Comparison of ENCODE assay signal across 26 mouse cellular contexts in the genomic region with DNA sequence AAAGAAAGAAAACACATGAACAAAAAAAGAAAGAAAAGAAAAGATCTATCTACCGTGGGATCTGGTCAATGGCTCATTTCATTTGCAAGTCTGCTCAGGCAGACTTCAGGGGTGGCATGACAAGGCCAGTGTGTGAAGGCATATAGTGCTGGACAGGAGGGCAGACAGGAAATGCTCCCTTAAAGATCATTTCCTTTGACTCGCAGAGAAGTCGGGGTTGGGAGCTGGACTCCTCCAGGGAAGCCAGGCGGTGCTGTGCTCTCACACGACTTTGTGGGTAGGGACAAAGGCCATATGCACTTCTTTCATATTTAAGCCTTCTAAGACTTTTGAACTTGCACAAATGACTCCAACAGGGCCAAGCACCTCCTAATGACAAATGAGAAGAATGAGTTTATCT. TPM values are rescaled to one million over a fixed set of nuclear protein-coding genes. Genes with fewer than 3 reads are reported as not detected.
DNase-seq lines count a peak whose midpoint lies in the region; ATAC-seq and TF ChIP-seq lines count a peak whose summit lies in the region.
"Had no signal": no experiment of that assay in that cellular context is flagged by ENCODE, and none has a peak within 500 bp of the region (broad histone marks: within the 10 kb centered on the region; RNA-seq: fewer than 3 reads in every experiment).

No protein-coding gene starts in this region.

- peak; percentile 29; the same call in 1 of the 2 replicates for TF ChIP-seq CTCF in kidney, postnatal 0 days (IDR thresholded peaks at IDR 0.05; ENCODE audit: low read depth)
- TF ChIP-seq CTCF in lung, embryonic 14.5 days (IDR thresholded peaks at IDR 0.05; ENCODE audit: low read depth) = no peak

- peaks cover 6% of the 10 kb centered on the region; the same call in 1 of the 2 replicates for H3K4me1 ChIP-seq in kidney, postnatal 0 days (replicated peaks; ENCODE audit: insufficient read depth, low read length)
- peaks cover 44% of the 10 kb centered on the region for H3K4me1 ChIP-seq in kidney, embryonic 16.5 days (ENCODE audit: insufficient read depth, low read length)
- peaks cover 6% of the 10 kb centered on the region; the same call in 1 of the 2 replicates for H3K4me1 ChIP-seq in lung, embryonic 14.5 days (ENCODE audit: insufficient read depth)

- H3K9ac ChIP-seq in kidney, postnatal 0 days (ENCODE audit: low read depth, low read length) = no peak overlapping the region
- H3K9ac ChIP-seq in kidney, embryonic 16.5 days (replicated peaks; ENCODE audit: low read length) = no peak overlapping the region
- H3K9ac ChIP-seq in lung, embryonic 14.5 days = no peak overlapping the region
- H3K9ac ChIP-seq: embryonic facial prominence, embryonic 13.5 days; forebrain, embryonic 12.5 days; forebrain, embryonic 15.5 days; heart, embryonic 15.5 days; hindbrain, embryonic 13.5 days had no signal

- no peak for DNase-seq in kidney, postnatal 0 days (ENCODE audit: low spot score)
- DNase-seq in lung, embryonic 14.5 days = peak; percentile 32
- no peak for DNase-seq in lung, postnatal 25 days (ENCODE audit: low spot score)
- DNase-seq in 416B (ENCODE audit: low read depth) = peak; percentile 31
- DNase-seq in embryo, embryonic 10.5 days (ENCODE audit: low spot score) = peak; percentile 34
- no peak for DNase-seq in right cerebral cortex, adult 18-20 months
- DNase-seq: adrenal gland, postnatal 10 days; adrenal gland, postnatal 36 days; cerebellum, adult 18-20 months; cerebellum, adult 9-10 months; cerebellum, postnatal 14 days; gastrocnemius, postnatal 25 days; heart, adult 18-20 months; heart, postnatal 10 days; heart, postnatal 36 days had no signal

- WGBS in kidney, postnatal 0 days = 30% methylated on average over 5 of the region's 5 CpGs
- 28% methylated on average over 5 of the region's 5 CpGs for WGBS in kidney, embryonic 16.5 days
- 30% methylated on average over 5 of the region's 5 CpGs for WGBS in lung, embryonic 14.5 days

- no peaks in the 10 kb centered on the region for H3K36me3 ChIP-seq in kidney, postnatal 0 days (ENCODE audit: insufficient read depth, low read length)
- H3K36me3 ChIP-seq in kidney, embryonic 16.5 days (ENCODE audit: insufficient read depth, low read length) = no peaks in the 10 kb centered on the region
- H3K36me3 ChIP-seq in lung, embryonic 14.5 days (ENCODE audit: insufficient read depth) = no peaks in the 10 kb centered on the region
- H3K36me3 ChIP-seq: embryonic facial prominence, embryonic 10.5 days; embryonic facial prominence, embryonic 13.5 days; forebrain, embryonic 12.5 days; forebrain, embryonic 15.5 days; heart, embryonic 12.5 days; heart, embryonic 15.5 days; hindbrain, embryonic 10.5 days; hindbrain, embryonic 13.5 days had no signal

- no peak overlapping the region for H3K4me3 ChIP-seq in kidney, postnatal 0 days (replicated peaks; ENCODE audit: low read depth, low read length)
- H3K4me3 ChIP-seq in kidney, embryonic 16.5 days (ENCODE audit: low read length) = no peak overlapping the region
- no peak overlapping the region for H3K4me3 ChIP-seq in lung, embryonic 14.5 days (ENCODE audit: low read depth, low read length)
- H3K4me3 ChIP-seq: embryonic facial prominence, embryonic 10.5 days; embryonic facial prominence, embryonic 13.5 days; erythroblast, embryonic 14.5 days; forebrain, embryonic 12.5 days; forebrain, embryonic 15.5 days; heart, embryonic 12.5 days; heart, embryonic 15.5 days; hindbrain, embryonic 10.5 days; hindbrain, embryonic 13.5 days had no signal

- H3K4me2 ChIP-seq in kidney, postnatal 0 days (ENCODE audit: low read length) = no peak overlapping the region
- H3K4me2 ChIP-seq in kidney, embryonic 16.5 days (replicated peaks; ENCODE audit: low read depth, low read length) = no peak overlapping the region
- H3K4me2 ChIP-seq in lung, embryonic 14.5 days = no peak overlapping the region
- H3K4me2 ChIP-seq: embryonic facial prominence, embryonic 13.5 days; forebrain, embryonic 12.5 days; forebrain, embryonic 15.5 days; heart, embryonic 12.5 days; heart, embryonic 15.5 days; hindbrain, embryonic 13.5 days had no signal

- H3K27ac ChIP-seq in kidney, postnatal 0 days = no peak overlapping the region
- no peak overlapping the region for H3K27ac ChIP-seq in kidney, embryonic 16.5 days (ENCODE audit: low read length)
- no peak overlapping the region for H3K27ac ChIP-seq in lung, embryonic 14.5 days (ENCODE audit: low read depth)
- H3K27ac ChIP-seq: embryonic facial prominence, embryonic 10.5 days; embryonic facial prominence, embryonic 13.5 days; forebrain, embryonic 12.5 days; forebrain, embryonic 15.5 days; heart, embryonic 15.5 days; hindbrain, embryonic 10.5 days; hindbrain, embryonic 13.5 days had no signal

- no peaks in the 10 kb centered on the region for H3K9me3 ChIP-seq in kidney, postnatal 0 days (replicated peaks; ENCODE audit: low read length)
- H3K9me3 ChIP-seq in kidney, embryonic 16.5 days (ENCODE audit: low read length) = no peaks in the 10 kb centered on the region
- H3K9me3 ChIP-seq in lung, embryonic 14.5 days (ENCODE audit: low read depth, low read length) = no peaks in the 10 kb centered on the region
- H3K9me3 ChIP-seq: embryonic facial prominence, embryonic 10.5 days; embryonic facial prominence, embryonic 13.5 days; forebrain, embryonic 12.5 days; forebrain, embryonic 15.5 days; heart, embryonic 12.5 days; heart, embryonic 15.5 days; hindbrain, embryonic 10.5 days; hindbrain, embryonic 13.5 days had no signal

- H3K27me3 ChIP-seq in kidney, postnatal 0 days (ENCODE audit: insufficient read depth, low read length) = no peaks in the 10 kb centered on the region
- H3K27me3 ChIP-seq in kidney, embryonic 16.5 days (ENCODE audit: insufficient read depth, low read length) = peaks cover 4% of the 10 kb centered on the region; the same call in 1 of the 2 replicates
- peaks cover 28% of the 10 kb centered on the region for H3K27me3 ChIP-seq in lung, embryonic 14.5 days (ENCODE audit: insufficient read depth, low read length)

- no peak for ATAC-seq in kidney, postnatal 0 days (replicated peaks; ENCODE audit: low FRiP score, low read depth)
- no peak for ATAC-seq in kidney, embryonic 16.5 days (ENCODE audit: low FRiP score, low TSS enrichment)
- no peak for ATAC-seq in lung, embryonic 14.5 days (ENCODE audit: insufficient read depth)
- ATAC-seq: forebrain, embryonic 15.5 days; hindbrain, embryonic 16.5 days had no signal

RNA-seq across cellular contexts. Expression of gene Foxc1, which starts 16.9 kb away (rescaled TPM):
- 5.7 and 7.6 TPM in 2 replicates for polyA plus RNA-seq in kidney, postnatal 0 days (2015; fragmentation: Nextera tagmentation; extraction: Ambion mirVana)
- polyA plus RNA-seq in kidney, embryonic 16.5 days (2015; fragmentation: Nextera tagmentation; extraction: Ambion mirVana) = 2.3 and 3.3 TPM in 2 replicates
- polyA plus RNA-seq in lung, embryonic 14.5 days (2014; fragmentation: Nextera tagmentation; extraction: Ambion mirVana) = 0.63 and 0.74 TPM in 2 replicates
- polyA plus RNA-seq: erythroblast, embryonic 14.5 days had no signal

Comparison
In these comparisons a context has a peak if more than half of its experiments do, and no peak if none do; other contexts are left out.
1. DNase-seq: peak in lung, embryonic 14.5 days (single experiment), 416B (single experiment) and embryo, embryonic 10.5 days (single experiment); none in kidney, postnatal 0 days (single experiment), lung, postnatal 25 days (single experiment) and right cerebral cortex, adult 18-20 months (single experiment).